Mouse (Mus musculus): ENCODE results near the gene BC051019.

The BC051019 gene

DNA sequence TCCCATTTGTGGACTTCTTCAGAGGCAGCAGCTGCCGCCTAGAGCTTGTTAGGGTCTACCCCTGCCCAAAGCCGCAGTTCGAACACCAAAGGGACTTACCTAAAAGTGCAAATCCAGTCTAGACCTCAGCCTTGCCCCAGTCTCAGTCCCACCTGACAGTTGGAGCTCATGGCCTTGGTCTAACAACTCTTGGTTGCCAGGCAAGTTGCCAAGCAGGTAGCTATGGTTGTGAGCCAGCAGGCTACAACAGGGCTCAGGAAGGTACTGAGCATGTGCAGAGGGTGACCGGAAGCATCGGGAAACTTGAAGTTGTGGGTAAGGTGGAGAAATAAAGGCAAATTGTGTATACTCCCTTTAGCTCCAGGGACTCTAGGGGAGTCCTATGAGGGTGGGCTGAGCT is at the start of gene BC051019:
BC051019 (minus strand) TSS at position 154 of the 400 bp plus-strand sequence.
- DNase-seq (ENCODE audit: low read depth, low spot score) = no peak

DNA sequence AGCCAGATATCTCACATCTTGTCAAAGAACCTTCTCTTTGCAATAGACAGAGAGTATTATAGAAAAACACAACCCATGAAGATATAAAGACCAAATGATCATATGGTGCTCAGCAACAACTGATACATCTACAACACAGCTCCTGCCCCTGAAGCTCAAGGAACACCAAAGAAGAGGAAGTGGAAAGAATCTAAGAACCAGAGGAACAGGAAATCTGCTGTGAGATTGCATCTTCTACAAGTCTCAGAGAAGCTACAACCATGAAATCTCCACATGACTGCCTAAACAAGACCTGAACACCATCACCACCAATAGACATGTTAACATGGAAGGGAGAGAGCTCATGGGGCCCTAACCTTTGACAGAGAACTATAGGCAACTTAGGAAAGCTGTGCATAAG is 48.6 kb upstream of the BC051019 start:
- DNase-seq (ENCODE audit: low read depth, low spot score) = no peak

DNA sequence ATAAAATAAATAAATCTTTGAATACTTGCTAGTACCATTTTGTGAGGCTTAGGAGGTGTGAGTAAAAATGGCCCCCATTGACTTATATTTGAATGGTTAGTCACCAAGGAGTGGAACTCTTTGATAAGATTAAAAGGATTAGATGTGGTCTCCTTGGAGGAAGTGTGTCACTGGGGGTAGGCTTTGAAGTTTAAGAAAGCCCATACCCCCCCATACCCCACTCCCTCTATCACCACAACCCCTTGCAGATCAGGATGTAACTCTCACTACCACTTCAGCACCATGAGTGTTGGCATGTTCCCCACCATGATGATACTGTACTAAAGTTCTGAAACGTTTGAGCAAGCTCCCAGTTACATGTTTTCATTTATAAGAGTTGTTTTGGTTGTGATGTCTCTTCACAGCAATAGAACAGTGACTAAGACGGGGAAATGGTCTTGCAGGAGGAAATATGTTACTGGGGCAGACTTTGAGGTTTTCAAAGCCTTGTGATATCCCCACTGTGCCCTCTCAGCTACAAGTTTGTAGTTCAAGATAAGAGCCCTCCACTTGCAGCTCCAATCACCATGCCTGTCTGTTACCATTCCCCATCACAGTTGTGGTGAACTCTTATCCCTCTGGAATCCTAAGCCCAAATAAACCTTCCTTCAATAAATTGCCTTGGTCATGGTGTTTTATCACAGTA is 45.2 kb upstream of the BC051019 start:
- peak; percentile 23 for DNase-seq (ENCODE audit: low read depth, low spot score)

DNA sequence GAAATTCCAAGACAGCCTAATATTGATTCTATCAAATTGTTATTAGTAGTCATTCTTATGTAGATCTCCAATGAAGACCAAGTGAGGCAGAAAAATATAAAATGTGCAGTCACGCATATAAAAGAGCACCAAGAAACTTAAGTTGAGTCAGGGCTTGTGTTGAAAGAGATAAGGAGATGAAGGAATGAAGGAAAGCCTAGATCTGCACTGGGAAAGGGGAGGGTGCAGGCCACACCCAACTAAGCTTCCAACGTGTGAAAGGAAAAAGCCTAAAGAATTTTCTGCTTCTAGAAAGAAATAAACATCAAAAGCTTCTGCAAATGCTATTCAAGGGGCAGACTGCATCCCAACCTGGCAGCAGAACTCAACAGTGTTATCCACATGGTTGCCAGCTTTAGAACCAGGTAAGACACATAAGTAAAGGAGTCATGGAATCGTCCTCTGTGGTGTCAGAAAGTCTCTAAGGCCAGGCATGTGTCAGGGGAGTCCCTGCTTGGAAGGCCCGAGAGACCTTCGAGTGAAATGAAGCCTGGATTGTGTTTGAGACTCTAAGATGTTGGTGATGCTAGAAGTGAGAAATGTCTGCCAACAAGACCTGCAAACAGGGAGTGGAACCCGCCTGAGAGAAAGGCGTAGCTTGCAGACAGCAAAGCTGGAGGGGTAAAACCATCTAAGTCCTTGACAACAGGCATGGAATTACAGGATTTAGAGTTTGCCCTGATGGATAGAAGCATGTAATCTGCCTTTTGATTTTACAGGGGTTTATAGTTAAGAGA is 44.1 kb upstream of the BC051019 start:
- DNase-seq (ENCODE audit: low read depth, low spot score) = no peak

DNA sequence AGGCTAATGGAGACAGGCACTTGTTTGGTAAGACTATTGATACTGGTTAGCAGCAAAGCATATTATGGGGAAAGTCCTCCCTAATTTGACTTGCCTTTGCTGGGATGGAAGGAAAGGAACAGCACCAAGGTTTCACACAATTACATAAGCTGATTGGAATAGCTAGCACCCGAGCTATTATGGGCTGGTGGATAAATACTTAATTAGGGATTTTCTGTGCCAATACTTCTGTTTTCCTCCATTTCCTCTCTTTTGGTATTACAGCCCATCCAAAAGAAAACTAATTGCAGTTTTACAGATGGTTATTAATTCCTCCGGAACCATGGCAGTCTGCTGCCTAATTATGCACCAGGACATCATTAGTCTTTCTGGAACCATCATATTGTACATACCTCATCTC is 40.4 kb upstream of the BC051019 start:
- DNase-seq (ENCODE audit: low read depth, low spot score) = no peak

DNA sequence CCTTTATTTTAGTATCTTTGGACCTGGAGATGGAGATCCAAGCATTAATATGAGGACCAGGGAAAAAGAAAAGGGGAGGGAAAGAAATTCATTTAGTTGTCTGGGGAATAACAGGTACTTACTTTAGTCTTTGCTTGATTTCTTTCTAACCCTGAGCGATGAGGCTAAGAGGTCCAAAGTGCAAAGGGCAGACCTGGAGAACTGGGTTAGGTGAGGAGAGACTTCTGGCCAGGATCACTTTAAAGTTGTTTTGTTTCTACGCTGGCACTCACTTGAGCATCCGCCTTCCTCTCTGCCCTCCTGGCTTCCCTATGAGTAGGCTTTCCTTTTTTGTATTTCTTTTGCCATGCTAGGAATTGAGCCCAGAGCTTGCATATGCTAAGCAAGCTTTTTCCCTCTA is 32.6 kb upstream of the BC051019 start:
- no peak for DNase-seq (ENCODE audit: low read depth, low spot score)

DNA sequence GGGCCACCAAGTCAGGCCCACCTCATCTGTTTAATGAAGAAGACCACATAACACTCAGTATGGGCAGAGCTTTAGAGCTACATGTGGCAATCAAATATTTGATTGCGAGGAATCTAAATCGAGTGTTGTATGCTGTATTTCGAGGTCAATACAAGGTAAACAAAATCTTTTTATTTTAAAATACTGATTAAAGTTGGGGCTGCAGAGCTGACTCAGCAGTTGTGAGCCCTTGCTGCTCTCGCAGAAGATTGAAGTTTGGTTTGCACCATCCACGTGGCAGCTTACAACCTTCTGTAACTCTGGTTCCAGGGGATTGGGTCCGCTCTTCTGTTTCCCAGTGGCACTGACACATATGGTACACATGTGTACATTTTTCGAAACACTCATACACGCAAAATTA is 30.4 kb upstream of the BC051019 start:
- no peak for DNase-seq (ENCODE audit: low read depth, low spot score)

DNA sequence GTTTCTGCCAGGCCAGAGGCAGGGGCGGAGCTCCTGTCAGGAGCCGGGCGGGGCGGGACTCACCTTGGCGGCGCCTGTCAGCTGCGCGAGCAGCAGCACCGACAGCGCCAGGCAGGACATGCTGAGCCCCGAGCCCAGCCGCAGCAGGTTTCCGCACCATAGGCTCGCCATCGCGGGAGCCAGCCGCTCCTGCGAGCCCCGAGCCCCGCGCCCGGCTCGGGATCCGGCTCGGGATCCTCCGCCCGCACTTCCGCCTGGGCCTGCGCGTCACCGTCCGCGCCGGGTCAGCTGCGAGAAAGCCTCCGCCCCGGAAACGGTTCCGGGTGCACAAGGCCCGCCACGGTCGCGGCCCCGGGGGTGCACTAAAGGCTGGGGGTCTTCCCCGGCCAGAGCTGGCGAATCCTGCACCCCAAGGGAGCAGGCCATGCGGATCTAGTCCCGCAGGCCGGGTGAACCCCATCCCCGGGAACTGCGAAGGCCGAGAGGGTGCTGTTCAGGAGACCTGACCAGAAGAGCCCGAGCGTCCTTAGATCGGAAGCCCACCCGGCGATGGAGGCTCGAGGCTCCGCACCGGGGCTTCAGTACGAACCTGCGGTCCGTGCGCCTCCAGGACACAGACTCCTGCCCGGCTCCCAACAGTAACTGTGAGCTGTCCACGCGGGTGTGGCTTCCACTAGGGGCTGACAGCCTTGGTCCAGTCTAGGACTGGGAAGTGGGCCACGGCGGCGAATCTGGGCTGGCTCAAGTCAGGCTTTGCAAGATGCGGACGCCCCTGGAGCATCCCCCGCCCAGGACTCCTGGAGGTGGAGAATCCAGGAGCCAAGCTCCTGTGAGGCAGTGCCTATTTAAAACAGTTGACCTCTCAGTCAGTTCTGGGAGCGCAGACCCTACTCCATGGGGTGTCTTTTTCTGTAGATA is 28.6 kb upstream of the BC051019 start, which contains the start of gene Tmem9b:
Tmem9b (minus strand) TSS at position 868 of the 918 bp plus-strand sequence.
- DNase-seq (ENCODE audit: low read depth, low spot score) = peak; percentile 87

DNA sequence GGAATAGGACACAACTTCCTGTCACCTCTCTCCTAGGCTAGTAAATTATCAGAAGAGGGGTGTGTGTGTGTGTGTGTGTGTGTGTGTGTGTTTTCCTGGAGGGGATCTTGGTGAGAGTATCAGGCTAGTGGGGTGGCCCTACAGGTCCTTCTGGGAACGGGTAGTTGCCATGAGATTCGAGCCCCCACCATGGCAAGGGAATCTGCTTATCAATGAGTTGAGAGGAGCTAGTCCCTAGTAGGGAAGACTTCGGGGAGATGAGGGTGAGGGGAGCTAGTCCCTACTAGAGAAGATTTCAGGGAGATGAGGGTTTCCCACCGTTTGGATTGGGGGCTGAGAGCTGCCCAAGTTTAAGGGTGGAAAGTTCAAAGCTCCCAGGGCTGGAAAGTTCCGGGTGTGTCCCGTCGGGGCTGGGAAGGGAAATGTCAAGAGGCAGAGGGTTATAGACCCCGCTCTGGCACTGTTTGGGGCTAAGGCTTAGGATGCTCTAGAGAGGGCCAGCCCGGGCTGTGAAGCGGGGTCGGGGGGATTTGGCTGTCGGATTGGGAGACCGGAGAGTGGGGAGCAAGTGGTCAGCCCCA is 27.9 kb upstream of the BC051019 start:
- DNase-seq (ENCODE audit: low read depth, low spot score) = peak; percentile 23

DNA sequence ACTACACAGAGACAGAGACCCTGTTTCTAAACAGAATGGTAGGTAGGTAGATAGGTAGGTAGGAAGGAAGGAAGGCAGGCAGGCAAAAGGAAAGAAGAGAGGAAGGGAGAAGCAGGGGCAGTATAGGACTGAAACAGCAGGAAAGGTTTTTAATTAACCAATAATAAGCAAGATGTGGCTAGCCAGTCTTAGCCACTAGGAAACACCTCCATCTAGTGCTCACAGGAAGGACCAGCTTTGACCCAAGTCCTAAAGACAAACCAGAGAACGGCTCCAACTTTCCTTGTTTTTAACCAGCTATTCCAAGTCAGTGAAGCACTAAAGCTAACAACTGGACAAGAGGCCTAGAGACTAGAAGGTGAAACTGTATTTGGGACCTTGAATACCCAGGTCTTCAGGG is 24.1 kb upstream of the BC051019 start:
- DNase-seq (ENCODE audit: low read depth, low spot score) = no peak

DNA sequence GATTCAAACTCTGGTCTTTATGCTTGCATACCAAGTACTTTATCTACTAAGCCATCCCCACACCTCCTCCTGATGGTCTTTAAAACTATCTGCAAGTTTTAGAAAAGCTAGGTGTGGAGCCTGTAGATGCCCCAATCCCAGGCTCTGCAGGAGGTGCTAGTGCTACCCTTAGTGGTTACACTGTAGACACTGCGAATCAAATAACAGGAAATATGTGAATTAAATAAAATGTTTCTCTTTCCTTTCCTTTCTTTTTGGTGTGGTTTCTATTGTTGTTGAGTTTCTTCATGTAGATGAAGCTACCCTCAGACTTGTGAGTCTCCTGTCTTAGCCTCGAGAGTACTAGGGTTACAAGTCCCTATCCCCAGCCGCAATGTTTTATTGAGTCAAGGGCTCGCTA is 18.1 kb upstream of the BC051019 start:
- peak; percentile 71 for DNase-seq (ENCODE audit: low read depth, low spot score)

DNA sequence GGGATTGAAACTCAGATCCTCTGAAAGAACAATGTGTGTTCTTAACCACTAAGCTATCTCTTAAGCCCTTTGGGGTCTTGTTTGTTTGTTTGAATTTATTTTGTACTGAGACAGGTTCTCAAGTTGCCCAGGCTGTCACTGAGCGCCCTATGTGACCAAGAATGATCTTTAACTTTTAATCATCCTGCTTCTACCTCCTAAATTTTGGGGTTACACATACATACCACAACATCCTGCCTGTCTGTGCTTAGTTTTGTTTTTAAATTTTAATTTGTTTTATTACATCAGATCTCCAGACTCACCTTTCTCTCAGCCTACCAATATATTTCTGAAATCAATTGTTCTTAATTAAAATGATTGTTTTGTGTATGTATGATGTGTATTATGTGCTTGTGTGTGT is 17.4 kb upstream of the BC051019 start:
- peak; percentile 41 for DNase-seq (ENCODE audit: low read depth, low spot score)

DNA sequence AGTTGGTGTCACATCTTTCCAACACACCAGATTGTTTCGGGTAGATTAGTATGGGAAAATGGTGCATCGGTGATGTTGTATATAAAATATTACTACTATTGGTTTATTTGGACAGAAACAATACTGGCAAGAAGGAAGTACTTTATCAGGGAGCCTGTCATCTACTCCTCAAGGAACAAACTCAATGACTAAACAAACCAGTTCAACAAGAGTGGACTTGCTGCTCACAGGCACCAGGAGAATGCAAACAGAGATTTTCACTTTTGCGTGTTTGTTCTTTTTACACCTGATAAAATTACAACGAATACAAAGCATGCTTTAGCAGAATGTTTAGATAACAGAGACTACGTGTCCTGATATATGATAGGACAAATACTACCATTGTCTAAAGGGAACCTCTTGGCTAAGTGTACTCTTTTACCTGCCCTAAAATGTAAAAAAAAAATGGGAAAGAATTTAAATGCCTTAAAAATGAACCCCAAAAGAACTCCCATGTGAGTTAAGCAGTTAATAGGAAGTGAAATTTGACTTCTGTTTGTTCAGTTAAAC is 16.2 kb upstream of the BC051019 start:
- DNase-seq (ENCODE audit: low read depth, low spot score) = no peak

DNA sequence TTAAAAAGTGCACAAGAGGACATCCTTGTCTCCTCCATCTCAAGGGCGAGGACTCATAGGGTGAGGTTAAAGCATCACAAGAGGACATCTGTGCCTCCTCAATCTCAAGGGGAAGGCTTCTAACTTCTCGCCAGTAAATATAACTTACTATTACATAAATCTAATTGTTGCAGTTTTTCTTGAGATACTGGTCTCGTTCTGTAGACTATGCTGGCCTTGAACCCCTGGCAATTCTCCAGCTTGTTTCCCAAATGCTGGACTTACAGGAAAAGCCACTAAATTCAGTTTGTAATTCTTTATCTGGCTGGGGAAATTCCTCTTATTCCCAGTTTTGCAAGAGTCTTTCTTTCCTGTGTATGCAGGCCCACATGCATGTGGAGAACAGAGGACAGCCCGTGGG is 11.2 kb upstream of the BC051019 start:
- no peak for DNase-seq (ENCODE audit: low read depth, low spot score)

DNA sequence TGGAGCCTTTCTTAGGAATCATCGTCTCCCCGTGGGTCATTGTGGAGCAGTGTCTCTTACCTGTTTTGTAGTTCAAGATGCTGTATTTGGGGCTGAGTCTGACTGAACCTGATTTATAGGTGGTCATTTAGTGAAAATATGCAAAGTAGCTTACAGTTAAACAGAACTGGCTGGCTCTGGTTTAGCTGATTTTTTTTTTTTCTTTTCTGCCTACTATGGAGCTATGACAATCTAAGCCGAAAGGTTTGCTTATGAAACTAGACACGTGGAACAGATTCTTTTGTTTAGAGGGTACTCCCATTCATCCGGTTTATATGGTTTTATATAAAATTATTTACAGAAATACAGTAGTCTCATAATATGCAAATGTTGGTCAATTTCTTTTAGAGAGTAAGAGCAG is 8.0 kb upstream of the BC051019 start, which contains the start of gene Ascl3:
Ascl3 (minus strand) TSS at position 101 of the 400 bp plus-strand sequence.
- DNase-seq (ENCODE audit: low read depth, low spot score) = no peak

DNA sequence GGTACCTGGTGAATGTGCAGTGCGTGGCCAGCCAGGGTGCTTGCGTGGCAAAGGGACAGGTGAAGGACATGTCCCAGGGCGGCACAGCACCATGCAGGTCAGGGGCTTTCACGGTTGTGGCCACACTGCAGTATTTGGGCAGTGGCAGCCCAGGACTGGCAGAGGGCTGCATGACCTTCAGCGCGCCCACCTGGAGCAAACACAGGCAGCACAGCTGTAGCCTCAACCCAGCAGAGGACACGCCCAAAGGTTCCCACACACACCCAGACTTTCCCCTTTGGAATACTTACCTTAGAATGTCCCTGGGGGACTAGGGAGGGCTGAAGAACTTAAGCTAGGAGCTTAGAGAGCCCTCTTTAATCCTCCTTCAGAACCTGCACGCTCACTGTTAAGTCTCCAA is 536 bp downstream of the BC051019 start:
- no peak for DNase-seq (ENCODE audit: low read depth, low spot score)

DNA sequence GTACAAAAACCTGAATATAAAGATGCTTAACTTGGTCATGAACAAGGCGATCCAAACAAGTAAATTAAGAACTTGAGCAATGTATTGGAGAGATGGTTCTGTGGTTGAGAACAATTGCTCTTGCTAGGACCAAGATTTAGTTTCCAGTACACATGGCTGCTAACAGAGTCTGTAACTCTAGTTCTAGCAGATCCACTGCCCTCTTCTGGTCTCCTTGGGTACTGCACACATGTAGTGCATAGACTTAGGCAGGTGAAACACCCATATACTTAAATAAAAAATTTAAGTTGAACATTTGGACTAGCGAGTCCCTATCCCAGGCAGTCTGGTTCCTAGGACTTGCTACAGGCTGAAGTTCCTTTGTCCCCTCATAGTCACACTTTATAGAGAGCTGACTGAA is 1.0 kb downstream of the BC051019 start:
- no peak for DNase-seq (ENCODE audit: low read depth, low spot score)

DNA sequence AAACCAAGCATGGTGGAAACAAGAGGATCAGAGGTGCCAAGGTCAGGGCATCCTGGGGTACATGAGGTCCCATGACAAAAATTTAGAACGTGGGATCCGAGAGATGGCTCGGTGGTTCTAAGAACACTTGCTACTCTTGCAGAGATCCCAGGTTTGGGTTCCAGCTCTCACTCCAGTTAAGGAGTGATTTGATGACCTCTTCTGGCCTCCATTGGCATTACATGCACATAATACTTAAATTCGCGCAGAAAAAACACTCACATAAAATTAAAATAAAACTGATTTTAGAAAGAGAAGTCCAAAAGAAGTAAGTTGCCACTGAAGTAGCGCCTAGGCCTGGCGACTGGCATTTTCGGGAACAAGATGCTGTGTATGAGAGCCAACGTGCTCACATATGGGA is 4.4 kb downstream of the BC051019 start:
- no peak for DNase-seq (ENCODE audit: low read depth, low spot score)

DNA sequence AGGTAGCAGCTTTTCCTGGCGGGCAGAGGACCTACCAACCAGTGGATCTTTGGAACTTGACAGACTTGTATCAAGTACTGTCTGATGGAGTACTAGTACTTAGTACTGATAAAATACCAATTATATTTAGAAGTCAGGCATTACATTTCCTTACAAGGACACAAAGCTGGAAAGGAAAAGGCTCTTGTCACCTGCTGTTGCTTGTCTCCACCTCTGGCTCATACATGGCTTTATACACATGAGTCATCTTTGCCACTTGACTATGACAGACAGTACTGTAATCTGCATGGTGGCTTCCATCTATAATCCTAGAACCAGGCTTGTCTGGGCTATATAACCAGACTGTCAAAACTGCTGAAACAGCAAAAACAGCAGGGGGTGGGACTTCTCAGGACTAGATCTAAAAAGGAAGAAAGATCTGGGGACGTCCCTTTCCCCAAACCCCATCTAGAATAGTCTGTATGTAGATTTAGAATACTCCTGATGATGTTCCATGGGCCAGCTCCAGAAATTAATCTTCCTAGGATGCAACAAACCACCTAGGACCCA is 10.1 kb downstream of the BC051019 start:
- no peak for DNase-seq (ENCODE audit: low read depth, low spot score)

DNA sequence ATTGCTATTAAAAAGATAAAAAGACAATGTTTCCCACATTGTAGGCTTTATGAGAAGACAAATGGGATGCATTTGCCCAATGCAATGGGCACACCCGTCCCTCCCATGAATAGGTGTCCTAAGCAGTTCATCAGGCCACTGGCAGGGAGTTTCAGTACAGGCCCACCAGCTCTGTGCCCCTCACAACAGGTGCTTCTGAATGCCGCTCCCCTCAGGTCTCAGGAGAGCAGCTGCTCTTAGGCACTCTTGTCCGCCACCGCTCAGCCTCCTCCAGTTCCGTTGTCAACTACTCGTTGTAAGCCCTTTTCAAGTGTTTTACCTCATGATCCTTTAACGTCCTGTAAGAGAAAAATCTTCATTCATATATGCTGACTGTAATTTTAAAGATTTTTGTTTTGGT is 11.5 kb downstream of the BC051019 start:
- no peak for DNase-seq (ENCODE audit: low read depth, low spot score)

DNA sequence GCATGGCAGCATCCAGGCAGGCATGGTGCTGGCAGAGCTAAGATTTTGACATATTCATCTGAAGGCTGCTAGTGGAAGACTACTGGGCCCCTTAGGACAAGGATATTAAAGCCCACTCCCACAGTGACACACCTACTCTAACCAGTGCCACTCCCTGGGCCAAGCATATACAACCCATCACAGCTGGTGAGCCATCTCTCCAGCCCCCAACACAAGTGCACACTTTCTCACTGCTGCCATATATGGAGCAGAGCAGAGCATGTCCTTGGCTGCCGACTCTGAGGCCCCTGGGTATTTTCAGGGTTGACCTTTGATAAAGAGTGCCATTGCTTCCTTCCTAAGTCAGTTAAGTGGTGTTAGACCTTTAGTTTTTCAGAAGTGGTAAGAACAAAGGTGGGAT is 13.6 kb downstream of the BC051019 start:
- no peak for DNase-seq (ENCODE audit: low read depth, low spot score)
